Mouse (Mus musculus): ENCODE results near the gene Lipe.
"Not testable (repeated sequence)": the region's sequence is repeated elsewhere in the genome, so short reads cannot be mapped to it uniquely, and the experiment has no call there.

Gene Lipe

GRCm38 (mm10) chr7:25398610-25399009 lies at the start of gene Lipe:
TSS of gene Lipe (minus strand) at chr7:25398710.
- peak; percentile 25 for DNase-seq

DNA sequence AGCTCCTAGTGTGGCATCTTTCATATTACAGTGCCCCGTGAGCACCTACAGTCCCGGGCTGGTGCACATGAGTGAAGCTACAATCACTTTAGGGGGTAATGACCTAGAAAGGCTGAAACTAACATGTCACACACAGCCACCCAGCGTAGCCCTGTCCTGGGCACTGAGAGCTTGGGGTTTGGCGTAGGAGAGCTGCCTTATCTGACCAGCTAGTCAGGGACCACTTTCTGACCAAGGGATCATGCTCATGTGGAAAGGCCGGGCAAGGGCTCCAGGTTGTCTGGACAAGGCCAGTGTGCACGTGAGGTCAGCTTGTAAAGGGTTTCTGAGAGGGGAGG lies 42.3 kb upstream of the Lipe start:
- no peak for DNase-seq

GRCm38 (mm10) chr7:25439978-25440815 lies 41.7 kb upstream of the Lipe start:
- no peak for DNase-seq

- no peak for DNase-seq
These were observed 40.8 kb upstream of the Lipe start for GRCm38 (mm10) chr7:25439124-25439822.

- no peak for DNase-seq
These were observed 38.2 kb upstream of the Lipe start for GRCm38 (mm10) chr7:25436704-25437103.

GRCm38 (mm10) chr7:25436226-25436625 lies 37.7 kb upstream of the Lipe start:
- DNase-seq = no peak

- no peak for DNase-seq
These were observed 37.0 kb upstream of the Lipe start for GRCm38 (mm10) chr7:25435546-25435851.

GRCm38 (mm10) chr7:25434654-25435545 lies 36.4 kb upstream of the Lipe start:
- no peak for DNase-seq

GRCm38 (mm10) chr7:25433781-25434560 lies 35.5 kb upstream of the Lipe start:
- DNase-seq = no peak

- no peak for DNase-seq
These were observed 34.6 kb upstream of the Lipe start for GRCm38 (mm10) chr7:25433007-25433541.

- DNase-seq = no peak
These were observed 33.9 kb upstream of the Lipe start for GRCm38 (mm10) chr7:25432381-25432780.

DNA sequence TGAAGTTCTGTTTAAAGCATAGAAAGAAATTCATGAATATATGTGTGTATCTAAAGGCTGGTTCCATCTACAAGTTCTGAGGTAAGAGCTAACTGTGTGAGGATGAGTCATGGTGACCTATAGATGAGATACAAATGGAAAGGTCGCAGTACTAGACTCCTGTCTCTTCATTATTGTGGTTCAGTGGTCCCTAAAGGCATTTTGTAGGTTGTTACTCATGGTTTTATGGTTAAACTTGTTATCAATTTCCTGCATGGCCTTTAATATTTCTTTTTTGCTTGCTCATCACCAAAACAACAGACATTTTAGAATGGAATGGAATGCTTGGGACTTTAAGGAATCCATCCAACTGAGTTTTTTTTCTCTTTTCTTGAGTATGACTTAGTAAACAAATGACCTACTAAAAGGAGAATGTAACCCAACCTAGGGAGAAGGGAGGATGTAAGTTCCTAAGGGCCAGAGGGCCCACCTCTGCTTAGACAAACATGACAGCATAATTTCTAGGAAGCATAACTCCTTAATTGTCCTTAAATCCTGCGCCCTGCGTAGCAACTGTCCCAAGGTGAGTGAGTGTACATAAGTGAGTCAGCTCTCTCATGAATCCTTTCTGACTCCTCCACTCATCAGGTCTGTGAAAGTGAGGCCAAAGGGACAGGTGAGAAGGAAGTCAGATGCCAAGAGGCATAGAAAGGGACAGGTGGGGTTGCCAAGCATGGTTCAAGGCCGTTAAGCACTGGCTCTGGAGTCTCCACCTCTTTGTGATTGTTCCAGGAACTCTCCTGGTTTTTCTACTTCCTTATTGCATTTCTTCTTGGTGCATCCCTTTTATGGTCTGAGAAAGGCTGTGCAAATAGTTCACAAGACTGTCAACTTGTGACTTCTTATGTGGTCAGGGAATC lies 31.6 kb upstream of the Lipe start:
- no peak for DNase-seq

DNA sequence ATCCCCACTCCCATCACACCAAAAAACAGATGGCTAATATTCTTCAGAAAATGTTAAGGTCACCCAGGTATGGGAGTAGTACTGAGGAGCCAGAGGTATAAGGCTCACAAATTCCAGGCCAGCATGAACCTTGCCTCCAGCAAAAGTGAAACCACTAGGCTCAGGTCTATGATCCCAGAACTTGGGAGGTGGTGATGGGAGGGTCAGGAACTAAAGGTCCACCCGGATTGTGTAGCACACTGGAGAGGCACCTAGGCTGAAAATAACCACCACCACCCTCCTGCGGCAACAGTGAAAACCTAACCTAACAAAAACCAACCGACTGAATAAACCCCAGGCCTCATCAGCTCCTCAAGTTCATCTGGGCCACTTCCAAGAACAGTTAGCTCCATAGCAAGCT lies 29.8 kb upstream of the Lipe start:
- no peak for DNase-seq

DNA sequence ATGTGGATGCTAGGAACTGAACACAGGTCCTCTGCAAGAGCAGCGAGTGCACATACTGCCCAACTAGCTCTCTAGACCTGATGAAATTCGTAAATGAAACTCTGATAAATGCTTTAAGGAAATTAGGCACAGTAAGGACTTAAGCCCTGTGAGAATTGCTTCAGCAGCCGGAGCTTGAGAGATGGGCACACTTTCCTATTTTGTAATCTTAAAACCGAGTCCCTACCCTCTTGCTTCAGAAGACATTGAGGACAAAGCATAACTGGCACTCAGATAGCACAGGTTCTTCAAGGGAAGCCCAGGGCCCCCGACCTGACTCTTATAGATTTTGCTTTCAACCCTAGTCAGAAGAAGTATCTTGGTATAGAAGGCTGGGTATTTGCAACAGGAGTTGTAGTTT lies 28.6 kb upstream of the Lipe start:
- no peak for DNase-seq

DNA sequence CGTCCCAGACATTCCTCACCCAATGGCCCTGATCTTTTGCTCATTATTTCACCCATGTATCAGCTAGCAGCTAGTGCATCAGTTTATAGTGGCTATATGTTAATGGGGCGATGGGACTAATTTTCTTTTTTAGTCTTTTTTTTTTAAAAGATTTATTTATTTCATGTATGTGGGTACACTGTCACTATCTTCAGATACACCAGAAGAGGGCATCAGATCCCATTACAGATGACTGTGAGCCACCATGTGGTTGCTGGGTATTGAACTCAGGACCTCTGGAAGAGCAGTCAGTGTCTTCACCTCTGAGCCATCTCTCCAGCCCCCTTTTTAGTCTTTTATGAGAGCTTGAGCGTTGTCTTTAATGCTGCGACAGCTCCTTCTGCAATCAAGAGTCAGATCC lies 27.9 kb upstream of the Lipe start:
- DNase-seq = not testable (repeated sequence)

- peak; percentile 49 for DNase-seq
These were observed 25.9 kb upstream of the Lipe start for GRCm38 (mm10) chr7:25424429-25424828.

DNA sequence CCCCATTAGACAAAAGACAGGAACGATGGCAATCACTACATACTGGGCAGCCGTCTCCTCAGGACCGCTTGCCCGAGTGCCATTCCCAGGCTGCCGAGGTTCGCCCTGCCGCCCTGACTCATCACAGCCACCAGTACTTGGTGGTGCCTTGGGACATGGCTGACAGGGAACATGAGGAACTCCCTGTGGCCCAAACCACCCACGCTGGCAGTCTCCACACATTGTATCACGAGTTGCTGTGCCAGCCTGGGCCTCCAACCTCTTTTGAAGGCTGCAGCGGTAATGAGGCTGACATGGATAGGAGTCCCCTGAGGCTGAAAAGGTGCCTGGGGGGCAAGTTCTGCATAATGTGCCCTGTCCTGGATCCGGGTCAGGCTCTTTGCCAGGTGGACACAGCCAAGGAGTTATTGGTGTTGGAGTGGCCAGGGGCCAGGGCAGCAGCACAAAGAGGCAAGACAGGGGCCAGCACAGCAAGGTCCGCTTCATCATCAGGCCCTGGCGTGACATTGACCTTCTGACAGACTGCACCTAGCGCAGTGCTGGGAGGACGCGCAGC lies 23.9 kb upstream of the Lipe start:
- no peak for DNase-seq

DNA sequence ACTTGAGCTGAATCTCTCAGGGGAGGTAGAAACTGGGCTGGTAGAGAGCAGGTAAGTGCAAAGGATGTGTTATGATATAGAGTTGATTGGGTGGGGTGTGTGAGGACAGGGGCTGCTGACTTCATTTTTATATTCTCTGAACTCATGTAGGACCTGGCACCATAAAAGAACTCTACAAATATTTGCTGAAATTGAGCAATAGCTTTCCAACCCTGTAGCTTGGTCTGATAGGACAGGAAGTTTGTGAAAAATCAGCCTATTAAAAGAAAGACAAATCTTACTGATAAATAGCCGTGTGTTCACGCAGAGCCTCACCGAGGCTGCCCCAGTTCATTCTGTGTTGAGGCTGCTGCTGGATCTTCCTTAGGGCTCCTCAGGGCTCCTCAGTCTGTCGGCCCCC lies 21.4 kb upstream of the Lipe start:
- DNase-seq = no peak

DNA sequence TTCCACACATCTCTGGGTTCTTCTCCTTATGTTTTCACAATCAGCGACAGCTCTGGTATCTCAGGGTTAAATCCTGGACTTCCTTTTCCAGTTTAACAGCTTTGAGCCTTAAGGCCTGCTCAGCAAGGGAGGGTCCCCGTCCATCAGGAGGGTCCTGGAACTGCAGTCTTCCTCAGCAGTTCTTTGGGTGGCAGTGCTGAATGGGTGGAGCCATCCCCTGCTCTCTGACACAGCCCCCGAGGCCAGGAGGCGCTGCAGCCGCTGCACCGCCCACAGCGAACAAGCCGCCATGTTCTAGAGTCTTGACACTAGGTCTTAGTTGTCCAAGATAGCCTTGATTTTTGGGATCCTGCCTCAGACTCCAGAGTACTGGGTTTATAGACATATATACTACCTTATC lies 21.0 kb upstream of the Lipe start:
- no peak for DNase-seq

GRCm38 (mm10) chr7:25417597-25417996 lies 19.1 kb upstream of the Lipe start:
- DNase-seq = no peak

DNA sequence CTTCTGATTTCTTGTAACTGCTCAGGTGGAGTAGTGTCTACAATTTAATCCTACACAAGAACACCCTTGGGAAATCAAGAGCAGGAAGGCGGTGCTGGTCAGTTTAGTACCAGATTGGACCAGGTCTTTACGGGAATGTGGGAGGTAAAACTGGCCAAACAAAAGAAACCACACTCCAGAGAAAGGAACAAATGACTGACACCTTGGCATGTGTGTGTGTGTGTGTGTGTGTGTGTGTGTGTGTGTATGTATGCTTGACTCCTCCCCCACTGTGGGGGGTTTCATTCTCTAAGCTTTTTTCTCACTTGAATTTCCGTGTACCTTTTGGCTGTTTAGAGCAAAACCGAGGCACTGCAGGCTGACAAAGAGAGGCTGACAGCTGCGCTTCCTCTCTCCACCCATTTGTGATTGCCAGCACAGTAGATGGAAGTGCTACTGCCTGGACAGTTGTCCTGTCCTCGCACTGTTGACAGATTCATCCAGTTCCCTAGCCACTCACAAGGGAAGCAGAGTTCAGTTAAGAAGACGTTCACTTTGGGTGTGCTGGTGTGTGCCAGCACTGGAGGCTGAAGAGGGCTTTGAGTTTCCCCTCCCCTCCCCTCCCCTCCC lies 14.4 kb upstream of the Lipe start, which contains the start of gene Cxcl17:
Cxcl17 (minus strand) TSS at position 54 of the 609 bp plus-strand sequence.
- no peak for DNase-seq
